Mouse (Mus musculus) olfactory bulb, adult 2 months (tissue): ENCODE measurements at regions not wholly inside any gene's neighbourhood (a gene's known extent, or its start where the extent isn't known, plus 50 kb on each side); places are given as distances from the start of the nearest gene placed in this dataset.

Experiments
- CTCF ChIP-seq: fragments of 200-500 bp; IDR thresholded peaks from 2 replicates; pipeline ENCODE4 v1.5.1; 2012; ENCODE audit warnings: low read depth, mild to moderate bottlenecking, low read length, moderate library complexity; ENCODE audit not compliant: insufficient read depth
- POLR2A ChIP-seq: fragments of 200-500 bp; IDR thresholded peaks from 2 replicates; pipeline ENCODE4 v1.6.1; 2012; ENCODE audit warnings: mild to moderate bottlenecking, low read depth, low read length, moderate library complexity; ENCODE audit not compliant: insufficient read depth

GRCm38 (mm10) chr13:92987691-92988090, 143.1 kb downstream of the Mtx3 start:
- TF ChIP-seq CTCF, result no peak
- no peak for TF ChIP-seq POLR2A
